Mouse (Mus musculus): ENCODE results near the gene Trpm6.

DNA sequence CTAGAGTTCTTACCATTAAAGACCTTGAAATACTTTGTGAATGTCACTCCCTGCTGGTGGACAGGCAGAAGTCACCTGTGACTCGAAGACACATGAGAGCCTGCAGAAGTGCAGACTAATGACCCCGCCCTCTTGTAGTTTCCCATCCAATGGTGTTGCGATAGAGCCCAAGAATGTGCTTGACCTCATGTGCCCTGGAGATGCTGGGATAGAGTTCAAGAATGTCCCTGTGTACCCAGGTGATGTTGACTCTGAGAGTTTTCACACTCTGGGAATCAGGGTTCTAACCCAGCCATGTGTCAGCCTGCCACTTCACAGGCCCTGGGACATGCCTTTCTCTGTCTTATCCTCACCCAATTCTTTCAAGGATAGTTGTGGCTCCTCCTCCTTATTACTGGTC is 81.4 kb downstream of the Trpm6 start:
- TF ChIP-seq CTCF (IDR thresholded peaks at IDR 0.05; ENCODE audit: insufficient read depth, low read depth, low read length), result no peak
- TF ChIP-seq POLR2A (IDR thresholded peaks at IDR 0.05; ENCODE audit: insufficient read depth, low read depth, low read length), result no peak
